Mouse (Mus musculus): ENCODE measurements around the gene Col16a1. TPM values are rescaled to one million over a fixed set of nuclear protein-coding genes. Genes with fewer than 3 reads are reported as not detected.

Gene Col16a1
- polyA plus RNA-seq, 1 experiment = 156 TPM

DNA sequence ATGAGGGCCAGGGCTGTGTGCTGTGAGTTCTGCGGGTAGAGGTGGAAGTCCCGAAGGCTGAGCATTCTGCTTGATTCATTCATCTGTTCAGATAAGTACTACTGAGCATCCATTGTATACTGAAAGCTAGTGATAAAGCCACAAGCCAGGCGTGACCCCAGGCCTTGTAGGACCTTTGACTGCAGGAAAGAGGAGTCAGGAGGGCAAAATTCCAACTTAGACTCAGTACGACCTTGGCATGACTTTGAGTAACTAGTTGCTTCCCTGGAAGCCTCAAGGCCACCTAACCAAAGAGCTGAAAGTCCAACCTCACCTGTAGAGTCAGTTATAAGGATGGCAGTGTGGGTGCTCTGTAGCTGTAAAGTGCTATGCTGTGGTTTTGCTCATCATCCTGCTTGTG, 73.1 kb downstream of the Col16a1 start:
- H3K4me3 ChIP-seq (ENCODE audit: insufficient read depth, low read length) = no peak overlapping the region
- 0 out of 2 replicates have a peak, but pooled peaks cover 4% of the 10 kb centered on the region for H3K4me1 ChIP-seq (ENCODE audit: control insufficient read depth, insufficient read depth, low read length)
- H3K27ac ChIP-seq (ENCODE audit: insufficient read depth, low read length) = no peak overlapping the region
- TF ChIP-seq POLR2A (IDR thresholded peaks at IDR 0.05; ENCODE audit: low read depth, low read length) (no peak), CTCF (IDR thresholded peaks at IDR 0.05; ENCODE audit: borderline replicate concordance, insufficient read depth, low read length) (no peak)

DNA sequence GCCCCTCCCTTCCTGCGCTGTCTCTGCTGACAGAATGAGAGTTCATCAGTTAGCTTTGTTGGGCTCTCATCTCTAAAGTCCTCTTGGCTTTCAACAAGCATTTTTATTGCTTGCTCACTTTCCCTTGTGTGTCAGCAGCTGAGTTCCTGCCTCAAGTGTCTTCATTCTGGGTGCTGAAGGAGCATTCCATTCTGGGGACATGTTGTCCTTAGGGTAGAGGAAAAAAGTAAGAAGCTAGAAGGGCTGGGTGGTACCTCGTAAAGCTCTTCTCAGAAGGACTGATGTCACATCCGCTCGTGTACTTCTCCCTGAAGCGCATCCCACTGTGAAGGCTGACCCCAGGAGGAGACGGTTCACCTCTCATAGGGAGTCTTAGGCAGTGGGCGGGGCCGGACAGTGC, 73.9 kb downstream of the Col16a1 start:
- H3K4me3 ChIP-seq (ENCODE audit: insufficient read depth, low read length) = no peak overlapping the region
- 0 out of 2 replicates have a peak, but pooled peaks cover 11% of the 10 kb centered on the region for H3K4me1 ChIP-seq (ENCODE audit: control insufficient read depth, insufficient read depth, low read length)
- H3K27ac ChIP-seq (ENCODE audit: insufficient read depth, low read length) = no peak overlapping the region
- no peak for TF ChIP-seq CTCF (IDR thresholded peaks at IDR 0.05; ENCODE audit: borderline replicate concordance, insufficient read depth, low read length)
- no peak for TF ChIP-seq POLR2A (IDR thresholded peaks at IDR 0.05; ENCODE audit: low read depth, low read length)

- 0 out of 2 replicates have a peak, but pooled peaks cover 14% of the 10 kb centered on the region for H3K4me1 ChIP-seq (ENCODE audit: control insufficient read depth, insufficient read depth, low read length)
- no peak for TF ChIP-seq CTCF (IDR thresholded peaks at IDR 0.05; ENCODE audit: borderline replicate concordance, insufficient read depth, low read length)
- TF ChIP-seq POLR2A (IDR thresholded peaks at IDR 0.05; ENCODE audit: low read depth, low read length) = no peak
- H3K27ac ChIP-seq (ENCODE audit: insufficient read depth, low read length) = no peak overlapping the region
Observed at GRCm38 (mm10) chr4:130123020-130123419, 75.4 kb downstream of the Col16a1 start.

GRCm38 (mm10) chr4:130124110-130124509, 76.5 kb downstream of the Col16a1 start:
- no peak overlapping the region for H3K4me3 ChIP-seq (ENCODE audit: insufficient read depth, low read length)
- no peak overlapping the region for H3K27ac ChIP-seq (ENCODE audit: insufficient read depth, low read length)
- TF ChIP-seq POLR2A (IDR thresholded peaks at IDR 0.05; ENCODE audit: low read depth, low read length) (no peak), CTCF (IDR thresholded peaks at IDR 0.05; ENCODE audit: borderline replicate concordance, insufficient read depth, low read length) (no peak)
- 0 out of 2 replicates have a peak, but pooled peaks cover 14% of the 10 kb centered on the region for H3K4me1 ChIP-seq (ENCODE audit: control insufficient read depth, insufficient read depth, low read length)

More at GRCm38 (mm10) chr4:130123020-130123419, 75.4 kb downstream of the Col16a1 start:
- no peak overlapping the region for H3K4me3 ChIP-seq (ENCODE audit: insufficient read depth, low read length)

DNA sequence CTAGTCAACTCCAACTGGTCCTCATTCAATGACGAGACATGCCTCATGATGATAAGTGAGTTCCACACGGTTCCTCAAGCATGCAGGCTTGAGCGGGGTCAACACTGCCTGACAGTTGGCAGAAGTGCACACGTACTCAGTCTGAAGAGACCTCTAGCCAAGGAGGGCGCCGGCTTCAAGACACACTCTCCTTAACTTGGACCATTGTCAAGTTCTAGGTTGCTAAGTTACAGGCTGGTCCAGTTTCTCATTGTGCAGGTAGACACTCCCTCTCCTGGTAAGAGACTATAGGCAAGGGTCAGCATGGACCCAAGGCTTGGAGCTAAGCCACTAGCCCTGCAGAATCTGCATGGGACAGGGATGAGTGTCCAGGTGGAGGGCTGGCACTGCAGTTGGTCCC, 77.5 kb downstream of the Col16a1 start:
- no peak for TF ChIP-seq CTCF (IDR thresholded peaks at IDR 0.05; ENCODE audit: borderline replicate concordance, insufficient read depth, low read length)
- no peak for TF ChIP-seq POLR2A (IDR thresholded peaks at IDR 0.05; ENCODE audit: low read depth, low read length)
- 0 out of 2 replicates have a peak, but pooled peaks cover 14% of the 10 kb centered on the region for H3K4me1 ChIP-seq (ENCODE audit: control insufficient read depth, insufficient read depth, low read length)
- H3K4me3 ChIP-seq (ENCODE audit: insufficient read depth, low read length) = no peak overlapping the region
- H3K27ac ChIP-seq (ENCODE audit: insufficient read depth, low read length) = no peak overlapping the region

DNA sequence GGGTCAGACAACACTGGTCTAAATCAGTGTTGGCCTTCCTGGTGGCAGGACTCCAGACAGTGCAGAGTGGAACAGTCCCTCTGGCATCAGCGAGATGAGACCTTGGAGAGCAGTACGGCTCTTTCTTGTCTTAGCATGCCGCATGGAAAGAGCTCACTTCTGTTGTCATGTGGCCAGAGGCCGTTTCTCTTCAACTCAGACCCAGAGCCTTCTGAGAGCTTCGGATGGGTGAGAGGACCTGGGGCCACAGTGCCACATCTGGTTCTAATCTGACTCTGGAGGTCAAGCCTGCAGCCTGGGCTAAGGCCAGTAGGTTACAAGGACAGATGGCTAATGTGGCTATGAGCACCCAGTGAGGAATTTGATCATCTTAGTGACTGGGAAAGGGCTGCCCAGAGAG, 78.3 kb downstream of the Col16a1 start:
- Histone ChIP-seq H3K4me3 (ENCODE audit: insufficient read depth, low read length) (no peak overlapping the region), H3K27ac (ENCODE audit: insufficient read depth, low read length) (peak overlapping the region; percentile 1; the same call in 1 of the 2 replicates), H3K4me1 (ENCODE audit: control insufficient read depth, insufficient read depth, low read length) (0 out of 2 replicates have a peak, but pooled peaks cover 14% of the 10 kb centered on the region)
- TF ChIP-seq CTCF (IDR thresholded peaks at IDR 0.05; ENCODE audit: borderline replicate concordance, insufficient read depth, low read length) (no peak), POLR2A (IDR thresholded peaks at IDR 0.05; ENCODE audit: low read depth, low read length) (no peak)

DNA sequence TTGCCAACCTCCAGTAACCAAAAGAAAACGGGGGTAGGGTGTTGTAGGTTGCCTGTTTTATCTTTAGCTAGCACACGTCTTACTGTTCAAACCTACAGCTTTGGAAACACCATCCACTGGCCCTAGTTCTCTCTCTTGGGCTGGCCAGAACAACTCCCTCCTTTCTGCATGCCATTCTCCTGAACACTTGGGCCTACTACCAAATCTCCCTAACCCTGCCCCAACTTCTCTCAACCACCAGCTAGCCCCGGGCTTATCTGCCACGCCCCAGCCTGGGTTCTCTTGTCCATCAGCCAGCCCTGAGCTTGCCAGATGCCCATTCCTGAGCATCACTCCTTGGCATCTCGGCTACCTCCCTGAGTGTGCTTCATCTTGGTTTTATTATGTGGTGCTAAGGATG, 81.3 kb downstream of the Col16a1 start:
- no peak for TF ChIP-seq POLR2A (IDR thresholded peaks at IDR 0.05; ENCODE audit: low read depth, low read length)
- no peak for TF ChIP-seq CTCF (IDR thresholded peaks at IDR 0.05; ENCODE audit: borderline replicate concordance, insufficient read depth, low read length)
- Histone ChIP-seq H3K4me3 (ENCODE audit: insufficient read depth, low read length) (no peak overlapping the region), H3K4me1 (ENCODE audit: control insufficient read depth, insufficient read depth, low read length) (0 out of 2 replicates have a peak, but pooled peaks cover 11% of the 10 kb centered on the region), H3K27ac (ENCODE audit: insufficient read depth, low read length) (no peak overlapping the region)

DNA sequence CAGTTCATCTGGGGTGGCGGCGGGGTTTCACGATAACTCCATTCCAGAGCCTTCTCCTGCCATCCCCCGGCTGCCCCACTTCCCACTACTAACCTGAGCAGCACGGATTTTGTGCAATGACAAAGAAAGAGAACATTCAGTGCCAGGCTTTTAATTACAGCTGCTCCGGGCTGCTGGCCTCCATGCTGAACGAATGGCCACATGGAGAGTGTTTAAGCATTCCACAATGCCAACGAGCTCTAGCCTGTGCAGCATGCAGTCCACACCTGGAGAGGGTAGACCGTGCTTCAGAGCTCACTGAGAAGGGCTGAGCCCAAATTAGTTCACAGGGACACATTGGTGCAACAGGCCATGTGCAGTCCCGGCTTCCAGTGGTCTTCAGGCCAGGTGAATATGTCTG, 82.4 kb downstream of the Col16a1 start:
- TF ChIP-seq CTCF (IDR thresholded peaks at IDR 0.05; ENCODE audit: borderline replicate concordance, insufficient read depth, low read length) (no peak), POLR2A (IDR thresholded peaks at IDR 0.05; ENCODE audit: low read depth, low read length) (no peak)
- Histone ChIP-seq H3K4me3 (ENCODE audit: insufficient read depth, low read length) (no peak overlapping the region), H3K27ac (ENCODE audit: insufficient read depth, low read length) (no peak overlapping the region), H3K4me1 (ENCODE audit: control insufficient read depth, insufficient read depth, low read length) (0 out of 2 replicates have a peak, but pooled peaks cover 11% of the 10 kb centered on the region)

- Histone ChIP-seq H3K4me1 (ENCODE audit: control insufficient read depth, insufficient read depth, low read length) (0 out of 2 replicates have a peak, but pooled peaks cover 9% of the 10 kb centered on the region), H3K27ac (ENCODE audit: insufficient read depth, low read length) (no peak overlapping the region), H3K4me3 (ENCODE audit: insufficient read depth, low read length) (no peak overlapping the region)
- no peak for TF ChIP-seq POLR2A (IDR thresholded peaks at IDR 0.05; ENCODE audit: low read depth, low read length)
- TF ChIP-seq CTCF (IDR thresholded peaks at IDR 0.05; ENCODE audit: borderline replicate concordance, insufficient read depth, low read length) = no peak
Observed at GRCm38 (mm10) chr4:130130641-130131350, 83.2 kb downstream of the Col16a1 start.

DNA sequence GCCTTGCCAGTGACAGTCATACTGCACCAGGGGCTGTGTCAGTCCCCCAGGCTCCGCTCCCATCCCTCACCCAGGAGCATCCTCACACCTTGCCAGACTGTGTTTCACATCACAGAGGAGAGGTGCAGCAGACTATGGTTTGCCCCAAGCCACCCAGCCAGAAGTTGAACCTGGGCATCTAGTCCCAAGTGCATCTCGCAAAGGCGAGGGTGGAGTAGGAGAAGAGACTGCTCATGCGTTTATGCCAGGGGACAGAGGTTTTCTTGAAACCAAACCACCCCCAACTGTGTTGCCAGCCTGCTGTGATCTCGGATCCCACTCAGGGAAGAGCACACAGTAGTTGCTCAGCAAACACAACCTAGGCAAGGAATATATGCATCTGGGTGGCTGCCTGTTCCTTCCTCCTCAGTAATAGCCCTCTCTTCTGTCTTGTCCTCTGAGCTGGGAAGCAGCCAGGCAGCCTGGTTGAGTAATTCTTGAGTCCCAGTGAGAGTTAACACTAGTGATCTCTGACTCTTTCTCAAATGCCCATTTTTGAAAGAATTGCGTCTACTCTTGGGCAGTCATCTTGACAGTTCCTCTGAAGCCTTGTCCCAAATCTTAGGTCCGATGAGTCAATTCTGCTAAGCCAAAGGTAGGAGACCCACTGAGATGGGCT, 83.9 kb downstream of the Col16a1 start:
- no peak overlapping the region for H3K27ac ChIP-seq (ENCODE audit: insufficient read depth, low read length)
- no peak overlapping the region for H3K4me3 ChIP-seq (ENCODE audit: insufficient read depth, low read length)
- H3K4me1 ChIP-seq (ENCODE audit: control insufficient read depth, insufficient read depth, low read length) = 0 out of 2 replicates have a peak, but pooled peaks cover 2% of the 10 kb centered on the region
- no peak for TF ChIP-seq CTCF (IDR thresholded peaks at IDR 0.05; ENCODE audit: borderline replicate concordance, insufficient read depth, low read length)
- TF ChIP-seq POLR2A (IDR thresholded peaks at IDR 0.05; ENCODE audit: low read depth, low read length) = no peak

All from embryonic fibroblast, embryonic 13.5 days (primary cell).